Mouse (Mus musculus): Measurements from ENCODE around the gene P2ry10b. TPM values are rescaled to one million over a fixed set of nuclear protein-coding genes. Genes with fewer than 3 reads are reported as not detected.

P2ry10b gene
- total RNA-seq (2022) = under 1 TPM in 2 of 4 experiments, not detected in 2; 0.07 to 0.88 TPM

DNA sequence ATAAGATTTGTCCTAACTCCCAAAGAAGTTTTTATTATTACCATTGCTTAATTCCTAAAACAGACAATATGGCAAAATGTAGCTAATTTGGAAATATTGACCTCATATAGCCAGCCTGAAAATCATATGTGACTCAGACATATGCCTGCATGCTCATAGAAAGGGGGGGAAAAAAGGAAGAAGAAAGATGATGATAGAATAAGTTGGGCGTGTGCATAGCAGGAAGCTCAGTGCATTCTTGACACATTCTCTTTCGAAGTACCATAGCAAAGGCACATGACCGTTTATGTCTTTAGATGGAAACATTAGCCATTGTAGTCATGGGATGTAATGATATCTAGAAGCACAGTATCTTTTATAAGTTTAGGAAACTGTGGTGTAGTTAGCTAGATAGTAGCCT is at the start of gene P2ry10b:
Gene P2ry10b (plus strand): TSS at position 247 of the 400 bp plus-strand sequence.
- DNase-seq (ENCODE audit: low spot score in 2 of 2) = no peak

DNA sequence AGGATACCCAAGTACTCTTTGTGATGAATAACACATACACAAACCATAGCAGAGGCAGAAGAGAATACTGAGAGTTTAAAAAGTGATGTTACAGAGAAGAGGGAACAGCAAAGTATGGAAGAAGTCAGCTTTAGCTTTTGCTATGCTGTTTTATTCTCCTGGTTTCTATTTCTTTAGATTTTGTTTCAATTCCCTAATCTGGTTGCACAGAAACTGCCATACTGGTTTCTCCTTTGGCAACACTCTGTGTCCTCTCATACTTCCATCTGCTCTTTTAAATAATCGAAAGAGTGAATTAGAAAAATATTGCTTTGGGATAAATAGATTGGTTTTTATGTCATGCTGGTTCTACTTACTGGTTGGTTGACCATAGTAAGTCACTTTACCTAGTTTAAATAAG is 32.4 kb upstream of the P2ry10b start:
- DNase-seq (ENCODE audit: low spot score in 2 of 2) = no peak

GRCm38 (mm10) chrX:107116987-107117386 is 31.7 kb upstream of the P2ry10b start:
- no peak for DNase-seq (ENCODE audit: low spot score in 2 of 2)

- DNase-seq (ENCODE audit: low spot score in 2 of 2) = no peak
Observed at GRCm38 (mm10) chrX:107143184-107143583, 5.5 kb upstream of the P2ry10b start.

DNA sequence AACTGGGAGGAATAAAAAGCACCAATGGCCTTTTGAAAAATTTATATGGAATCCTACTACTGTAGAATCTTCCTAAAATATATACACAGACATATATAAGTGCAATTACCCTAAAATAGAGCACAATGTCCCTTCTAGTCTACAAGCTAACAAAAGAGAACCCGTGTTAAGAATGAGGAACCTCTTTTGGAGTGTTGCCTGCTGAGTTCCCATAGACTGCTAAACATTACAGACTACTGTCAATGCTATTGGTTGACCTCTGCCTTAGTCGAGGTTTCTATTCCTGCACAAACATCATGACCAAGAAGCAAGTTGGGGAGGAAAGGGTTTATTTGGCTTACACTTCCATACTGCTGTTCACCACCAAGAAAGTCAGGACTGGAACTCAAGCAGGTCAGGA is 4.8 kb upstream of the P2ry10b start:
- DNase-seq (ENCODE audit: low spot score in 2 of 2) = no peak

GRCm38 (mm10) chrX:107149391-107149993 is 765 bp downstream of the P2ry10b start:
- no peak for DNase-seq (ENCODE audit: low spot score in 2 of 2)

GRCm38 (mm10) chrX:107150027-107150426 is 1.3 kb downstream of the P2ry10b start:
- no peak for DNase-seq (ENCODE audit: low spot score in 2 of 2)

GRCm38 (mm10) chrX:107150752-107151515 is 2.2 kb downstream of the P2ry10b start:
- DNase-seq (ENCODE audit: low spot score in 2 of 2) = no peak

GRCm38 (mm10) chrX:107156021-107156420 is 7.3 kb downstream of the P2ry10b start:
- no peak for DNase-seq (ENCODE audit: low spot score in 2 of 2)

DNA sequence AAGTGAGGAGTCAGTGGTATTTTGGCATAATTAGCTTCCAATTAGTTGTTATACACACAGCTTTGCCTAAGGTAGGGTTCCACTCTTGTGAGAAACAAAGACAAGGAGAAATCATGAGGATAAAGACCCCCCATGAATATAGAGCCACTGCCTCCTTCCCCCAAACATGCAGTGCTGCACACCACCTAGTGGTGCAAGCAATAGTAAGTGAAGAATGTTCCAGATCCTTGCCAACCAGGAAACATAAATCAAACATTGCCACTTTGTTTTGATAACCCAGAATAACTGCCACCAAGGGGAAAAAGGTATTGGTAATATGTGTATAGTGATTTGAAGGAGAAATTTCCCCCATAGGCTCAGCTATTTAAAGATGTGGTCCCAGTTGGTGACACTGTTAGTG is 11.8 kb downstream of the P2ry10b start:
- no peak for DNase-seq (ENCODE audit: low spot score in 2 of 2)

- DNase-seq (ENCODE audit: low spot score in 2 of 2) = no peak
Observed at GRCm38 (mm10) chrX:107168281-107168680, 19.6 kb downstream of the P2ry10b start.

- no peak for DNase-seq (ENCODE audit: low spot score in 2 of 2)
Observed at GRCm38 (mm10) chrX:107169128-107169527, 20.4 kb downstream of the P2ry10b start.

- no peak for DNase-seq (ENCODE audit: low spot score in 2 of 2)
Observed at GRCm38 (mm10) chrX:107178742-107179141, 30.0 kb downstream of the P2ry10b start.

- no peak for DNase-seq (ENCODE audit: low spot score in 2 of 2)
Observed at GRCm38 (mm10) chrX:107217577-107218090, 68.9 kb downstream of the P2ry10b start.

Other genes starting within 250 kb of the P2ry10b start
- gene Lpar4, start 228.3 kb upstream of the P2ry10b start, total RNA-seq (2022) = under 1 TPM; 0.19 to 0.73 (median 0.48) TPM
- gene P2ry10, start 60.4 kb upstream of the P2ry10b start, total RNA-seq (2022) = not detected
- not detected for gene Gpr174, start 107.0 kb downstream of the P2ry10b start, total RNA-seq (2022)